In the genomic region with DNA sequence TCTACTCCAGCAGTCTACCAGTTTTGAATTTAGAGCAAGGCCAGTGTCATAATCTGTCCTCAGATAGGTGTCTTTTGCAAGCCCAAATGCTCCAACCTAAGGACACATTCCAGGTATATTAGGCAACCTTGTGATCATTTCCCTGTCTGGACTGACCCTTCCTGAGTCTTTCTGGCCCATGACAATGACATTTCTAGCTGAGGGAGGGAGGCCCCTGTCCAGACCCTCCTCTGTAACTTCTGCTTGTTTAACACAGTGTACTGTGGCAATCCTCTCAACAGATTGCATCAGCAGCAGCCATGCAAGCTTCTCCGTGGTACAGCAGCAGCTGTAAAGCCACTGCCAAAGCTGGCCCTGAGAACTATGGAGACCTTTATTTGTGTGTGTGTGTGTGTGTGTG, we compare ENCODE assay signal across 15 mouse cellular contexts. TPM values are rescaled to one million over a fixed set of nuclear protein-coding genes. Genes with fewer than 3 reads are reported as not detected.
DNase-seq lines count a peak whose midpoint lies in the region; ATAC-seq lines count a peak whose summit lies in the region.
"Had no signal": no experiment of that assay in that cellular context is flagged by ENCODE, and none has a peak within 500 bp of the region (broad histone marks: within the 10 kb centered on the region; RNA-seq: fewer than 3 reads in every experiment).

No protein-coding gene starts in this region.

- H3K27me3 ChIP-seq in heart, embryonic 10.5 days (ENCODE audit: insufficient read depth, poor library complexity, severe bottlenecking), result no peaks in the 10 kb centered on the region
- no peaks in the 10 kb centered on the region for H3K27me3 ChIP-seq in liver, embryonic 15.5 days
- no peaks in the 10 kb centered on the region for H3K27me3 ChIP-seq in forebrain, embryonic 16.5 days (replicated peaks; ENCODE audit: control insufficient read depth, insufficient read depth, low read length)
- H3K27me3 ChIP-seq in midbrain, embryonic 15.5 days (replicated peaks), result no peaks in the 10 kb centered on the region

- no peaks in the 10 kb centered on the region for H3K9me3 ChIP-seq in heart, embryonic 10.5 days
- no peaks in the 10 kb centered on the region for H3K9me3 ChIP-seq in liver, embryonic 15.5 days (replicated peaks)
- no peaks in the 10 kb centered on the region; the same call in 1 of the 2 replicates for H3K9me3 ChIP-seq in forebrain, embryonic 16.5 days (ENCODE audit: control insufficient read depth, low read length)
- H3K9me3 ChIP-seq in midbrain, embryonic 15.5 days, result no peaks in the 10 kb centered on the region
- H3K9me3 ChIP-seq: forebrain, embryonic 10.5 days had no signal

- H3K4me3 ChIP-seq in heart, embryonic 10.5 days, result no peak overlapping the region
- H3K4me3 ChIP-seq in liver, embryonic 15.5 days (replicated peaks), result no peak overlapping the region
- H3K4me3 ChIP-seq in forebrain, embryonic 16.5 days (replicated peaks; ENCODE audit: low read length), result no peak overlapping the region
- H3K4me3 ChIP-seq in midbrain, embryonic 15.5 days, result no peak overlapping the region
- H3K4me3 ChIP-seq: forebrain, embryonic 10.5 days; heart, adult 2 months had no signal

- H3K36me3 ChIP-seq in heart, embryonic 10.5 days, result peaks cover 30% of the 10 kb centered on the region
- H3K36me3 ChIP-seq in liver, embryonic 15.5 days (replicated peaks), result peaks cover 12% of the 10 kb centered on the region
- H3K36me3 ChIP-seq in forebrain, embryonic 16.5 days (ENCODE audit: control insufficient read depth, insufficient read depth), result peaks cover 24% of the 10 kb centered on the region
- peaks cover 31% of the 10 kb centered on the region for H3K36me3 ChIP-seq in midbrain, embryonic 15.5 days (replicated peaks)

- DNase-seq in heart, embryonic 10.5 days (ENCODE audit: low spot score), result no peak
- no peak for DNase-seq in heart, adult 18-20 months
- peak; percentile 62 for DNase-seq in 3T3-L1 (ENCODE audit: low read depth, low spot score)
- DNase-seq in adipocyte (ENCODE audit: low spot score), result peak; percentile 58
- no peak for DNase-seq in natural killer cell, adult 2 months (ENCODE audit: low spot score in 2 of 2)
- DNase-seq: adrenal gland, postnatal 36 days; cerebellum, adult 2 months; embryo, embryonic 11 days; heart, adult 2 months; heart, postnatal 4 days; thymus, adult 2 months had no signal

- peak overlapping the region; percentile 24; the same call in 1 of the 2 replicates for H3K27ac ChIP-seq in heart, embryonic 10.5 days
- H3K27ac ChIP-seq in liver, embryonic 15.5 days (replicated peaks), result peak overlapping the region; percentile 29
- no peak overlapping the region for H3K27ac ChIP-seq in forebrain, embryonic 16.5 days (ENCODE audit: low read length)
- no peak overlapping the region for H3K27ac ChIP-seq in midbrain, embryonic 15.5 days
- H3K27ac ChIP-seq: forebrain, embryonic 10.5 days; heart, adult 2 months had no signal

- WGBS in heart, embryonic 10.5 days, result 46% methylated on average over 1 of the region's 1 CpGs
- 26% methylated on average over 1 of the region's 1 CpGs for WGBS in liver, embryonic 15.5 days (ENCODE audit: insufficient replicate concordance)
- whole genome bisulfite sequencing in forebrain, embryonic 16.5 days, result 57% methylated on average over 1 of the region's 1 CpGs
- 64% methylated on average over 1 of the region's 1 CpGs for WGBS in midbrain, embryonic 15.5 days

- peaks cover 53% of the 10 kb centered on the region for H3K4me1 ChIP-seq in heart, embryonic 10.5 days
- peaks cover 30% of the 10 kb centered on the region for H3K4me1 ChIP-seq in liver, embryonic 15.5 days (replicated peaks)
- H3K4me1 ChIP-seq in forebrain, embryonic 16.5 days (replicated peaks; ENCODE audit: control insufficient read depth, insufficient read depth, low read length), result no peaks in the 10 kb centered on the region
- no peaks in the 10 kb centered on the region for H3K4me1 ChIP-seq in midbrain, embryonic 15.5 days

- no peak overlapping the region for H3K9ac ChIP-seq in liver, embryonic 15.5 days
- no peak overlapping the region for H3K9ac ChIP-seq in forebrain, embryonic 16.5 days (replicated peaks; ENCODE audit: low read depth, low read length)
- no peak overlapping the region for H3K9ac ChIP-seq in midbrain, embryonic 15.5 days

- H3K4me2 ChIP-seq in liver, embryonic 15.5 days, result no peak overlapping the region
- H3K4me2 ChIP-seq in forebrain, embryonic 16.5 days (ENCODE audit: low read length), result no peak overlapping the region
- H3K4me2 ChIP-seq in midbrain, embryonic 15.5 days, result no peak overlapping the region

- peak; percentile 67 for ATAC-seq in liver, embryonic 15.5 days (ENCODE audit: insufficient read depth)
- no peak for ATAC-seq in forebrain, embryonic 16.5 days
- ATAC-seq in midbrain, embryonic 15.5 days (replicated peaks), result no peak

RNA-seq across cellular contexts. Expression of gene Amotl2, which starts 19.5 kb away (rescaled TPM):
- 52.5 and 54.8 TPM in 2 replicates for polyA plus RNA-seq in heart, embryonic 10.5 days (2016; fragmentation: Nextera tagmentation; extraction: Ambion mirVana)
- 10 to 100 TPM; 57.4 to 60.8 TPM for total RNA-seq in heart, adult 18-20 months (2021)
- 5.1 and 5.4 TPM in 2 replicates for polyA plus RNA-seq in liver, embryonic 15.5 days (2015; fragmentation: Nextera tagmentation; extraction: Ambion mirVana)
- polyA plus RNA-seq in forebrain, embryonic 16.5 days (2015; fragmentation: Nextera tagmentation; extraction: Ambion mirVana), result 53.4 and 62.5 TPM in 2 replicates
- 83.4 and 90.5 TPM in 2 replicates for polyA plus RNA-seq in midbrain, embryonic 15.5 days (2015; fragmentation: Nextera tagmentation; extraction: Ambion mirVana)

Comparison
In these comparisons a context has a peak if more than half of its experiments do, and no peak if none do; other contexts are left out.
1. DNase-seq: peak in 3T3-L1 (single experiment) and adipocyte (single experiment); none in heart, embryonic 10.5 days (single experiment), heart, adult 18-20 months (0 of 2) and natural killer cell, adult 2 months (0 of 2).
2. H3K27ac ChIP-seq: peak in heart, embryonic 10.5 days (single experiment) and liver, embryonic 15.5 days (single experiment); none in forebrain, embryonic 16.5 days (single experiment) and midbrain, embryonic 15.5 days (single experiment).